Mouse (Mus musculus) E14TG2a.4 (cell line): ENCODE measurements around the gene Bsn.
A peak's percentile ranks its signal among the peaks of the same experiment; 100 is the strongest.

Experiments
- H3K27me3 ChIP-seq: 2 replicates; pipeline ENCODE4 v1.6.1; 2014; ENCODE audit warnings: low read length, control low read depth; ENCODE audit not compliant: insufficient read depth
- H3K36me3 ChIP-seq: 2 replicates; pipeline ENCODE4 v1.6.1; 2014; ENCODE audit warnings: low read length, control low read depth; ENCODE audit not compliant: insufficient read depth
- H3K4me1 ChIP-seq: replicated peaks from 2 replicates; pipeline ENCODE4 v1.6.1; 2014; ENCODE audit warnings: low read depth, low read length, control low read depth
- H3K4me3 ChIP-seq: replicated peaks from 2 replicates; pipeline ENCODE4 v1.5.1; 2014; ENCODE audit warnings: mild to moderate bottlenecking, low read length
- H3K9me3 ChIP-seq: 2 replicates; pipeline ENCODE4 v1.6.1; 2014; ENCODE audit warnings: low read length, control low read depth
- CTCF ChIP-seq: conservative IDR thresholded peaks from 2 replicates; pipeline ENCODE4 v1.5.1; 2014; ENCODE audit warnings: low read length
- NANOG ChIP-seq: IDR thresholded peaks from 2 replicates; pipeline ENCODE4 v1.6.1; 2014; ENCODE audit warnings: borderline replicate concordance, low read length, mixed read lengths
- POU5F1 ChIP-seq: IDR thresholded peaks from 2 replicates; pipeline ENCODE4 v1.6.1; 2014; ENCODE audit warnings: low read length, borderline replicate concordance

Bsn gene

DNA sequence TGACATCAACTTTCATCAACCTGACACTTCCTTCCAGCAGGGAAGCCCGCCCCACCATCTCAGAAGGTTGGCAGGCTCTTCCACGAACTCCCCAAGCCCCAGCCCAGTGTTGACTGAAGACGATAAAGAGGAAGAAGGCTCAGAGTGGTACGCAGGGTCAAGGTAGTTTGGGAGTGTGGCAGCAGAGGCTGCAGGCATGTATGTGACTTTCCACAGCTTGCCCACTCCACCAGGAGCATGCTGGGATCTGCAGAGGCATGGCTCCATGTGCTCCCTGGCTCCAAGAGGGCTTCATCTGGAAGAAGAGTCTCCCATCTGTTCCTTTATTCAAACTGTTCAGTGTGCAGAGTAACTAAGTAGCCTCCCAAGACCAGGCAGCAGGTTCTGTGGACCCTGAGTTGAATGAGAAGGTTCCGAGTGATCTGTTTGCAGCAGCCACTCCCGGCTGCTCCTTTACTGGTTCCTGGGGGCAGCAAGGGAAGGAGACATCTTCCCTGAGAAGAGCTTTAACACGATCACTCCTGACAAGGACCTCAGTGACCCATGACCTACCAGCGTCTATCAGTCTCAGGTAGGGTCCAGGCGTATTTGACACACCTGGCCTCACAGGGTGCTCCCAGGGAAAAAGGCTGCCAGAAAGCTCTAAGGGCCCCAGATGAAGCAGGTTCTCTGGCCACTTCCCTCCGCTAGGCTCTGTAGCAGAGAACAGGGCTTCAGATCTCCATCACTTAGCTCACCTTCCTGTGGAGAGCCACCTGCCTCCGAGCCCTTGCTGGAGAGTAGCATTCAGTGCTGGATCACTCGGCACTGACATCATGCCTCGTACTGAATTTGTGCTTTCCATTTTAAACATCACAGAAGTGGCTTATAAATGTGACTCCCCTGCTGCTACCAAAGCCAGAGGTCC, 60.9 kb downstream of the Bsn start:
- no peaks in the 10 kb centered on the region for H3K9me3 ChIP-seq
- no peak for TF ChIP-seq POU5F1
- no peak for TF ChIP-seq NANOG
- no peaks in the 10 kb centered on the region for H3K36me3 ChIP-seq
- peaks cover 14% of the 10 kb centered on the region for H3K4me1 ChIP-seq
- peaks cover 25% of the 10 kb centered on the region for H3K27me3 ChIP-seq
- no peak overlapping the region for H3K4me3 ChIP-seq

DNA sequence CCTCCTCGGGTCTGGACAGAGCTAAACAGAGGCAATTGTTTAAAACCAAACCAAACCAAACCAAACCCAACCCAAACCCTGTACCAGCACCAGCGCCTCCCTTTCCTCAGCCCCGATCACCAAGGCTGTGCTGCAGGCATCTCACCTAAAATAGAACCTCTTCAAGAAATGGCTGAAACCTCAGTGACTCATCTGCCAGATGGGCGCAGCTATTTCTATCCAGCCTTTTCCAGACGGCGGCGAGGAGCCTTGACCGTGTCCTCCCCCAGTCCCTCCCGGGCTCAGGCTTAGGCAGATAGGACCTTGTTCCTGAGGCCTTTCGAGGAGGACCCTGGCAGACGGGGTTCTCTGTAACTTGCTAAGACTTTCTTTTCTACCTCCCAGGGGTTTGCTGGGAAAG, 61.9 kb downstream of the Bsn start:
- Histone ChIP-seq H3K4me1 (peaks cover 10% of the 10 kb centered on the region), H3K27me3 (peaks cover 25% of the 10 kb centered on the region), H3K9me3 (no peaks in the 10 kb centered on the region), H3K36me3 (no peaks in the 10 kb centered on the region), H3K4me3 (no peak overlapping the region)
- TF ChIP-seq CTCF (no peak), POU5F1 (no peak), NANOG (no peak)

DNA sequence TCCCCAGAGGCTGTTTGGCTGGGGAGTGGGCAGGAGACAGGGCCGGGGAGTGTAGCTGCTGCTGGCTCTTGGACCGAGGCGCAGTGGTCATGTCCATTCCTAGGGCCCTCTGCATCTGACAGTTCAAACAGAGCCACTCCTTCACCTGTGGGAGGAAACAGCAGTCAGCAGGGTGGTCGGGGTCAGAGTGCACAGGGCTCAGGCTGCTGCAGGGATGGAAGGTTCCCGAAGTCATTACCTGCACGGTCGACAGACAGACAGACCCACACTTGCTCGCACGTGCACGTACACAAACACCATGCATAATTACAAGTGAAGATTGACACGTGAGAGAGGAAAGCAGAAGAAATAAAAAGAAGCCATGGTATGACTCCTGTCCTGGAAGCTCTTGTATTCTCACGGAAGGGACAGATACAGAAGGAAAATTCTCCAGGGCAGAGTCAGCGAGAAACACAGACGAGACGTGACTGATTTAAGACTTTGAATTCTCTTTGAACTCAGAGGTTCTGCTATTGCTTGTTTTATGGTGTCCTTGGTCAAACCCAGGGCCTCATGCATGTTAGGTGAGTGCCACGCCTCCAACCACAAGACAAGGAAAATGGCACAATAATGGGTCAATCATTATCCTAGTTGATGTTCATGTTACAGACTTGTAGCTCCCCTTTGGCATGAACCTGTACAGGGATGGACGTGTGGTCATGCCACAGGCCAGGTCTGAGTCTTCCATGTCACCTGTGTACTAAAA, 63.6 kb downstream of the Bsn start:
- peaks cover 9% of the 10 kb centered on the region for H3K4me1 ChIP-seq
- peak overlapping the region; percentile 70 for H3K4me3 ChIP-seq
- no peaks in the 10 kb centered on the region for H3K9me3 ChIP-seq
- peaks cover 25% of the 10 kb centered on the region for H3K27me3 ChIP-seq
- H3K36me3 ChIP-seq, result no peaks in the 10 kb centered on the region
- TF ChIP-seq CTCF (no peak), POU5F1 (no peak), NANOG (no peak)

DNA sequence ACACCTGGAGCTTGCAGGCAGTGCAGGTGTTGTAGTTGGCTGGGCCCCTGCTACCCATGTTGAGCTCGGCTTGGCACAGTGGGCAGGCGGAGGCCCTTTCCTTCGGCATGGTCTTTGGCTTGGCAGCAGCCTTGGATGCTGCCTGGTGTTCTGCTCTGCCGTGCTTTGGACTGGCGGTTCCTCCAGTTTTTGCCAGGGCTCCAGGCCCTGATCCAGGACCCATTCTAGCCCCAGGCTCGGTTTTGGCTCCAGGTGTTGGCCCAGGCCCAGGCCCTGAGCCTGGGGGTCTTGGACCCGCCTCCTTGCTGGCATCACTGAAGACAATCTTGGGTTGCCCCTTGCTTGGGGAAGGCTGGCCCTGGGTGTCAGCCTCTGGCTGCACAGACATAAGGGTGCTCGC, 64.5 kb downstream of the Bsn start:
- H3K4me3 ChIP-seq, result peak overlapping the region; percentile 70

DNA sequence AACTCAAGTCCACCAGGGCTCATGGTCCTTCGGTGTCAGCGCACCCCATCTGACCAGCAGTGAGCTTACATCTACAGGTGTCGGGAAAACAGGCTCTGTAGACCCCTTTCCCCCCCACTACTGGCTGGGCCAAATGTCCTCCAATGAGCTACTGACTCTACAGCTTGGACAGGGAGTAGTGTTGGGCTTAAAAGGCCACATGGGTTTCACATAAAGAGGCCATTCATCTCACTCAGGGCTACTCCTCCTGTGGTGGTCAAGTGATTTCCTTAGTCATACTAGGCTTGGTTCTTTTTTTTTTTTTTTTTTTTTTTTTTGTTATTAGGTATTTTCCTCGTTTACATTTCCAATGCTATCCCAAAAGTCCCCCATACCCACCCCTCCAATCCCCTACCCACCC, 66.3 kb downstream of the Bsn start:
- Histone ChIP-seq H3K4me1 (peaks cover 9% of the 10 kb centered on the region), H3K4me3 (no peak overlapping the region), H3K9me3 (no peaks in the 10 kb centered on the region), H3K27me3 (peaks cover 16% of the 10 kb centered on the region), H3K36me3 (no peaks in the 10 kb centered on the region)
- TF ChIP-seq CTCF, result no peak
- TF ChIP-seq NANOG, result no peak
- no peak for TF ChIP-seq POU5F1

More for the DNA sequence above, 64.5 kb downstream of the Bsn start:
- TF ChIP-seq CTCF (no peak), POU5F1 (no peak), NANOG (no peak)
- Histone ChIP-seq H3K9me3 (no peaks in the 10 kb centered on the region), H3K36me3 (no peaks in the 10 kb centered on the region), H3K27me3 (peaks cover 27% of the 10 kb centered on the region), H3K4me1 (peaks cover 9% of the 10 kb centered on the region)

DNA sequence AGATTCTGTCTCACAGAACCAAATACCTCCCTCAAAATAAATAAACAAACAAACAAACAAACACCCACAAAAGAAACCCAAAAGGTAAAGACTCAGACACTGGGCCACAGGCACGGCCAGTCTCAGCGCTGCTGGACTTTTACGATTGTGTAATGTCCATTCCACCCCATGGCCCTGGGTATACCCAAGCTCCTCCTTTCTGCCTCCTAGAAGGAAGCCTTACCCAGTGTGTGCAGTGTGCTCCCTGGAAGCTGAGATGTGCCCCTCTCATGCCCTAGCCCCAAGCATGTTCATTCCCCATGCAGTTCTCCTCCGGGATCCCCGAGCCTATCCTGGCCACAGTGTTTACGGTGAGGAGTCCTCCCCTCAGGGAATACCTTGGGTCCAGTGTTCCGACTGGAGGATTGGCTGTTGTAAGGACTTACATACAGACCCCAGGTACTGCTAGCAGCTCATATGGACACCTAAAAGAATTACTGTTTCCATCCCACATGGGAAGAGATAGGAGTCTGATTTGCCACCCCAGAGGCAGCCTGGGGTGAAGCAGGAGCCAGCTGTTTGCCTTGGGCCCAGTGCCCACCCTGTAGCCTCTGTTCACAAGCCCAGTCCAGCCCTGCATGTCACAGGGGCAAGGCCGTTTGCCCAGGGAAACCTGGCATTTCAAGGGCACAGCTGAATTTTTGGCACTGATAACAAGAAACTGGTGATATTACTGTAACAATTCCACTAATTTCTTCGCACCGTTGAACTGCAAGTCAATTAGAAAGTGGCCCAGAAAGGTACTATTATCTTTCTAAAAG, 68.8 kb downstream of the Bsn start:
- Histone ChIP-seq H3K9me3 (no peaks in the 10 kb centered on the region), H3K4me3 (no peak overlapping the region), H3K27me3 (peaks cover 25% of the 10 kb centered on the region), H3K4me1 (peaks cover 5% of the 10 kb centered on the region), H3K36me3 (no peaks in the 10 kb centered on the region)
- TF ChIP-seq NANOG (no peak), POU5F1 (no peak), CTCF (no peak)

DNA sequence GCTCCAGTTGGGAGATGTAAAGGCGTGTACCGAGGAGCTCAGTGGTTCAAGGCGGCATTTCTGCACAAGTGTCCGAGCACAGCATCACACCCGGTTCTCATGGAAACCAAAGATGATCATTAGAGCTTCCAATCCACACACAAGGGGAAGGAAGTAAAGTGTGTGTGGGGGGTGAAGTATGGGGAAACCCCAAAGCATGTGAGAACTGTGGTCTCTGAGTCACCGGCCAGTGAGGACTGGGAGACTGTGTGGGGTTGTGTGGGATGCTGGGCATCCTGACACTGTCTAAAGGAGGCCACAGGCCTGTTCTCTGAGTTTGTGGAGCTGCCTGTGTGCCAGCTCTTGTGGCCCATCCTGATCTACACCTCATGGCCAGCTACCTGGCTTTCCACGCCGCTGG, 69.5 kb downstream of the Bsn start:
- Histone ChIP-seq H3K9me3 (no peaks in the 10 kb centered on the region), H3K27me3 (peaks cover 32% of the 10 kb centered on the region), H3K4me3 (no peak overlapping the region)

DNA sequence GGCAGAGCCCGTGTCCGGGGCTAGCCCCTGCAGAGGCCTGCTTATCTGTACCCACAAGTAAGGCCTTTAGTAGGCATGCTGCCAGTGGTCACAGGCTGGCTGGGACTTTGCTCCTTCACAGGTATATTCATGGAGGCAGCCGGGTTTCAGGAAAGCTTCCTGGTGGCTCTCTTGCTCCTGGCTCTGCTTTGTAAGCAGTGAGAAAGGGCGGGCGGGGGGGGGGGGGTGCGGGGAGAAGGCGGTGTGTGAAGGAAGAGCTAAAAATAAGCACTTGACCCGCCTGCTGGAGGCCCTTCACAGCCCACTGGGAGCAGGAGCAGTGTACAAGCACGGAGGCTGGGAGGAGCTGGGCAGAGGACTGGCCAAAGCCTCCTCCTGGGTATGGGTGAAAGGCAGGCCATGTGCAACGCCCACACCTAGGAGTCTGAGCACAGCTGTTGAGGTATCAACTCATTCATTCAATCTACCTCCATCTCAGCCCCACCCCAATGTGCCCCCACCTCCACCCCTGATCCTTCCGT, 70.2 kb downstream of the Bsn start:
- Histone ChIP-seq H3K4me3 (no peak overlapping the region), H3K27me3 (peaks cover 40% of the 10 kb centered on the region), H3K36me3 (no peaks in the 10 kb centered on the region), H3K9me3 (no peaks in the 10 kb centered on the region), H3K4me1 (peaks cover 13% of the 10 kb centered on the region)
- TF ChIP-seq POU5F1, result no peak

More for the DNA sequence above, 69.5 kb downstream of the Bsn start:
- TF ChIP-seq POU5F1 (no peak), NANOG (no peak), CTCF (no peak)
- H3K4me1 ChIP-seq, result peaks cover 5% of the 10 kb centered on the region
- H3K36me3 ChIP-seq, result no peaks in the 10 kb centered on the region
